Mouse (Mus musculus) liver, embryonic 15.5 days (tissue): ENCODE measurements at regions not wholly inside any gene's neighbourhood (a gene's known extent, or its start where the extent isn't known, plus 50 kb on each side); places are given as distances from the start of the nearest gene placed in this dataset.

Source experiments
- ATAC-seq: fragments of 200-750 bp; cut with Nextera tagmentation; 2 replicates; pipeline ENCODE4 v1.8.0; 2017; ENCODE audit warnings: moderate number of reproducible peaks, mild to moderate bottlenecking, moderate library complexity; ENCODE audit not compliant: insufficient read depth
- H3K27ac ChIP-seq: fragments of 300-500 bp; sonication (generic); replicated peaks from 2 replicates; pipeline ENCODE4 v1.5.1; 2015; ENCODE audit warnings: mild to moderate bottlenecking, inconsistent platforms
- H3K27me3 ChIP-seq: fragments of 300-500 bp; sonication (generic); 2 replicates; pipeline ENCODE4 v1.6.1; 2015; ENCODE audit warnings: mild to moderate bottlenecking, inconsistent platforms
- H3K36me3 ChIP-seq: fragments of 300-500 bp; sonication (generic); replicated peaks from 2 replicates; pipeline ENCODE4 v1.6.1; 2015; ENCODE audit warnings: moderate library complexity, mild to moderate bottlenecking, inconsistent platforms
- H3K4me1 ChIP-seq: fragments of 300-500 bp; sonication (generic); replicated peaks from 2 replicates; pipeline ENCODE4 v1.6.1; 2015; ENCODE audit warnings: inconsistent platforms
- H3K4me2 ChIP-seq: fragments of 300-500 bp; sonication (generic); 2 replicates; pipeline ENCODE4 v1.6.1; 2015; ENCODE audit warnings: moderate library complexity, mild to moderate bottlenecking, inconsistent platforms
- H3K4me3 ChIP-seq: fragments of 300-500 bp; sonication (generic); replicated peaks from 2 replicates; pipeline ENCODE4 v1.5.1; 2015; ENCODE audit warnings: mild to moderate bottlenecking, inconsistent platforms
- H3K9ac ChIP-seq: fragments of 300-500 bp; sonication (generic); 2 replicates; pipeline ENCODE4 v1.6.1; 2015; ENCODE audit warnings: moderate library complexity, mild to moderate bottlenecking, inconsistent platforms
- H3K9me3 ChIP-seq: fragments of 300-500 bp; sonication (generic); replicated peaks from 2 replicates; pipeline ENCODE4 v1.6.1; 2016; ENCODE audit warnings: inconsistent platforms
- whole genome bisulfite sequencing: fragments of 180-500 bp; shearing (Covaris S2); methylation state at CpG from one replicate; pipeline ENCODE4 v1.1.7; 2015; ENCODE audit warnings: mixed read lengths; ENCODE audit not compliant: insufficient replicate concordance; 5-methylcytosine and 5-hydroxymethylcytosine counted together

DNA sequence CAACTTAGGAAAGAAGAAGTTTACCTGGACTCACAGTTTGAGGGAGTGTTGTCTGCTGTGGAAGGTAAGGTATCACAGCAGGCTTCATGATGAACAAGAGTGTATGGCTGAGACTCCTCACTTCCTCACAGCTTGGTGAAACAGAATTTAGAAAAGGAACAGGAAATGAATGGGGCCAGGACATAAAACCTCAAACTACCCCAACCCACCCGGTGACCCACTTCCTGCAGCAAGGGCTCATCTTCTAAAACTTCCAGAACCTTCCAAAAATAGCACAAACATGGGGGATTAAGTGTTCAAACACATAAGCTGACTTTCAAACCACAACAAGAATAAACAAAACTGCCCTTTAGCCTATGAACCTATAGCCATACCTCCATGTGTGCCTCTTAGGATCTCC lies 229.9 kb downstream of the Pik3r1 start:
- 26% methylated on average over 1 of the region's 1 CpGs for WGBS
- Histone ChIP-seq H3K36me3 (no peaks in the 10 kb centered on the region), H3K27ac (no peak overlapping the region), H3K4me1 (peaks cover 40% of the 10 kb centered on the region), H3K4me3 (no peak overlapping the region), H3K9me3 (no peaks in the 10 kb centered on the region), H3K4me2 (no peak overlapping the region), H3K9ac (no peak overlapping the region), H3K27me3 (0 out of 2 replicates have a peak, but pooled peaks cover 9% of the 10 kb centered on the region)
- no peak for ATAC-seq

DNA sequence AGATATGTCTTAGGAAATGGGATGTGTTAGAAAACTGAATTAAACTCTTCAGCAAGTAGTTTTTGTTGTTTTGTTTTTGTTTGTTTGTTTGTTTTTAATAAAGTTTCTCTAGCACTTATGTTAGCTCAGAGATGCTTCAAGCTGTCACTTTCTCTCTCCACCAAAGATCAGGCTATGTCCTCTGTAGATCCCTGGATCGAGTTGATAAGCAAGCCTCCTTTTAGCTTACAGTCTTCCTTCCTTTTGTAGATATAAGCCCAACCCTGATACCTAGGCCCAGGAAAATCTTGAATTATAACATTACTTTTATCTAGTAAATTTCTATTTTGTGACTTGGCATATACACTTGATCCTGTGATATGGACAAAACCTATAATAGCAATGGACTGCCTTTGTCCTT lies 232.0 kb downstream of the Pik3r1 start:
- no peak overlapping the region for H3K9ac ChIP-seq
- no peaks in the 10 kb centered on the region for H3K36me3 ChIP-seq
- no peak overlapping the region for H3K4me3 ChIP-seq
- no peak overlapping the region for H3K27ac ChIP-seq
- no peaks in the 10 kb centered on the region for H3K9me3 ChIP-seq
- H3K4me1 ChIP-seq: peaks cover 30% of the 10 kb centered on the region
- no peak for ATAC-seq
- 0 out of 2 replicates have a peak, but pooled peaks cover 3% of the 10 kb centered on the region for H3K27me3 ChIP-seq
- WGBS: 44% methylated on average over 1 of the region's 1 CpGs
- no peak overlapping the region for H3K4me2 ChIP-seq

DNA sequence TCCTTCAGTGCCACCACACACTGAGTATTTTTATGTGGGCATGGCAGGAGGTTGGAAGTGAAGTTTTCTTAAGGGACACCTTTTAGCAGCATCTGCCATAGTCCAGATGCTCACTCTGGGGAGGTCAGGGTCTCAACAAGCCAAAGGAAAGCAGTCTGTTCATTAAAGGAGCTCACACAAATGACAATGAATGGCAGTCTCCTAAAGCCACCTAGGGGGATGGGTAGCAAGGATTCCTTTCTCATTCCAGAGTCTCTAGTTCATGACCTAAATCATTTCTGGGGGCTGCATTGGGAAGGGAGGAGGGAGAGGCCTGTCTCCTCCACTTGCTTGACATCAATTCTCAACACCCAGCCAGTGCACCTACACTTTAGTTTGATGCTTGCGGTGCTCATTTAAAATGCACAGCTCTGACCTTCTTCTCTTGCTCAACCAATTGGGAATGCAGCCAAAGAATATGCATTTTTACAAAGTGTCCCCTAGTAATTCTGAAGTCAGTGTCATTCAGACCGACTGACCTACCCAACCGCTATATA lies 232.6 kb downstream of the Pik3r1 start:
- no peak overlapping the region for H3K4me3 ChIP-seq
- 83% methylated on average over 3 of the region's 3 CpGs for WGBS
- no peak overlapping the region for H3K4me2 ChIP-seq

DNA sequence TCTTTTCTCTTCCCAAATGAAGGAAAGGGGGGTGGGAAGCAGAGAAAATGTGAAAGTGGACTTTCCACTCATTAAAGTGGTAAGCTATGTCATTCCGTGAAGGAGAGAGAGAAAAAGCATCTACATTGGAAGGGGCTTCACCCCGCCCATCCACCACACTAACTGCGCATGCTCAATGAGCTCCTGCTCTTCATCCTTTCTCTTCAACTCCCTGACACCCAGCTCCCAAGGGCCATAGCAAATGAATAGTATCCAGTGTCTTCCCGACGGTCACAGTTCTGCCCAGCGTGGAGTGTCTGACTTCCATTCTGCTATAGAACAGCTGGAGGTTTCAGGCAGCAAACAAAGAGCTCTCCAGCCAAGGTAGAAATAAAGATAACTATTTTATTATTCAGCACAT lies 233.5 kb downstream of the Pik3r1 start:
- Histone ChIP-seq H3K9me3 (no peaks in the 10 kb centered on the region), H3K9ac (no peak overlapping the region), H3K4me3 (no peak overlapping the region), H3K27me3 (no peaks in the 10 kb centered on the region), H3K27ac (no peak overlapping the region), H3K4me2 (no peak overlapping the region), H3K36me3 (no peaks in the 10 kb centered on the region), H3K4me1 (peaks cover 17% of the 10 kb centered on the region; the same call in 1 of the 2 replicates)
- ATAC-seq: no peak
- 78% methylated on average over 6 of the region's 6 CpGs for WGBS

More for the DNA sequence above, 232.6 kb downstream of the Pik3r1 start:
- H3K9me3 ChIP-seq: no peaks in the 10 kb centered on the region
- no peaks in the 10 kb centered on the region for H3K36me3 ChIP-seq
- no peak overlapping the region for H3K27ac ChIP-seq
- H3K9ac ChIP-seq: no peak overlapping the region
- peaks cover 24% of the 10 kb centered on the region for H3K4me1 ChIP-seq
- 0 out of 2 replicates have a peak, but pooled peaks cover under 1% of the 10 kb centered on the region for H3K27me3 ChIP-seq
- ATAC-seq: no peak

DNA sequence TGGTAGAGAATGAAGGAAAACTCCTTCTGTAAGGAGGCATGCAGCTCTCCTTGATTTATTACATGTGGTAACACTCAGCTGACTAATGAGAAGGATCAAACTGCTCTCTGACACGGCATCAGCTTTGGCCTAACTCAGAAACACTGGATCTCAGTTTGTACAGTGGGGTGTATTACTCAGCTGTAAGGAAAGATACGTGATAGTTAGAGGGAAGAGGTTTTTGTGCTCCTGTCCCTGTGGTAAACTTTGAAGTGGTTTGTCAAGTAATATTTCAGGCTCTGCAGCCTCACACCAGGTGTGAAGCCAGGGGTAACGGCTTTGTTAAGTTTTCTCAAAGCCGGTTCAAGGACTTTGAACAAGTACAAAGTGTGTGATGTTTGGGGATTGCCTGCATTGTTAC lies 235.1 kb downstream of the Pik3r1 start:
- WGBS: 64% methylated on average over 4 of the region's 4 CpGs
- Histone ChIP-seq H3K9ac (no peak overlapping the region), H3K4me2 (no peak overlapping the region), H3K27ac (no peak overlapping the region), H3K4me3 (no peak overlapping the region), H3K9me3 (no peaks in the 10 kb centered on the region), H3K27me3 (no peaks in the 10 kb centered on the region), H3K36me3 (no peaks in the 10 kb centered on the region), H3K4me1 (peaks cover 17% of the 10 kb centered on the region; the same call in 1 of the 2 replicates)
- no peak for ATAC-seq

DNA sequence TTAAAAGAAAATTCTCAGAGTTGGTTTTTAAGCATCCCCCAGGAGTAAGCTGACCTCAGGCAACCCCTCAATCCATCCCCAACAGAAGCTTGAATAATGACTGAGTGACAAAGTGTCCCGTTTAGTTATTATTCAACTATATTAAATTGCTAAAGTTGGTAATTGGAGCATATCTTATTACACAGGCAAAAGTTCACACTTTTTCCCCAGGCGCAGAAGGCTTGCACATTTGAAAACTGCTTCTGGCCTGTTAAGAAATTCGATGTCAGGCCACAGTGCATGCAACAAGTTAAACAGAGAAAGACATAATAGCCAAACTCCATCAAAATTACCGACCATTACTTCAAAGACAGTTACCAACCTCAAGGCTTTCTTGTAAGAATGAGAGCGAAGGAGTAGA lies 240.3 kb downstream of the Pik3r1 start:
- no peak overlapping the region for H3K4me3 ChIP-seq
- H3K27me3 ChIP-seq: no peaks in the 10 kb centered on the region
- no peaks in the 10 kb centered on the region for H3K4me1 ChIP-seq
- no peaks in the 10 kb centered on the region for H3K36me3 ChIP-seq
- no peak overlapping the region for H3K27ac ChIP-seq
- H3K9ac ChIP-seq: no peak overlapping the region
- H3K9me3 ChIP-seq: no peaks in the 10 kb centered on the region
- H3K4me2 ChIP-seq: no peak overlapping the region
- WGBS: 66% methylated on average over 5 of the region's 5 CpGs
- ATAC-seq: no peak

DNA sequence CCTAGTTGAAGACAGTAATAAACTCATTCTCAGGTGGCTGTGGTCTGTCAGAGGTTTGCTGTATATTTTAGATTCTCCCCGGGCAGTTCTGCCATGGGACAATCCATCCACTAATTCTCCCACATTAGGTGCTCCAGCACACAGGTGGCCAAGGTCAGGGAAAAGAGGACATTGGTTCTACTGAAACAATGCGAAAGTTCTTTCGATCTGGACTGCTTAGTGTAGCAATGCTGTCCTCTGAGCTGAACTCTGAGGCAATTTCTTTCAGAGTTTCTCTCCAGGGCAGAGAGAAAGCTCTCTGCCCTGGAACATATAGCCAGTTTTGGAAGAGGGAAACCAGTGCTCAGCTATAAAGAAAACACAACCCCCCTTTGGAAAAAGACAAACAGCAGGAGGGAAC lies 243.2 kb downstream of the Pik3r1 start:
- 81% methylated on average over 3 of the region's 3 CpGs for WGBS
- no peak overlapping the region for H3K27ac ChIP-seq
- H3K9ac ChIP-seq: no peak overlapping the region
- no peaks in the 10 kb centered on the region for H3K9me3 ChIP-seq
- no peaks in the 10 kb centered on the region for H3K36me3 ChIP-seq
- H3K4me3 ChIP-seq: no peak overlapping the region
- H3K27me3 ChIP-seq: no peaks in the 10 kb centered on the region
- no peak overlapping the region for H3K4me2 ChIP-seq
- ATAC-seq: no peak
- H3K4me1 ChIP-seq: no peaks in the 10 kb centered on the region

DNA sequence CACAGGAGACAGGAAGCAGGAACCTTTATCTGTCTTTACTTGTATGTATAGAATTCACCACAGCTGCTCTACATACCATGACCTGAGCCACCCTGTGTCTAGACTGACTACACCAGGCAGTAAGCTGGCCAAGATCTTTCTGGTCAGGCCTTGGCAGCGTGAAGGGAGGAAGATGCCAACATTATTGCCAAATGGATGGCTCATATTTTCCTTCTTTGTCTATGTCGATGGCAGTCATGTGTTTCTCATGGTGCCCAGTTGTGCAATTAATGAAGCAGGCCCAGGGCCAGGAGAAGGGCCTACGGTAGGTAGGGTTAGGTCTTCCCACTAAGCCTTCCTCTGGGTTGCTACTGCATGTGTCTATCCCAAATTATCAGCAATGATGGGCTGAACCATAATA lies 243.8 kb downstream of the Pik3r1 start:
- no peak overlapping the region for H3K9ac ChIP-seq
- no peaks in the 10 kb centered on the region for H3K36me3 ChIP-seq
- no peaks in the 10 kb centered on the region for H3K4me1 ChIP-seq
- H3K27me3 ChIP-seq: no peaks in the 10 kb centered on the region
- H3K27ac ChIP-seq: no peak overlapping the region
- H3K9me3 ChIP-seq: no peaks in the 10 kb centered on the region
- 69% methylated on average over 3 of the region's 3 CpGs for WGBS
- no peak overlapping the region for H3K4me2 ChIP-seq
- ATAC-seq: no peak
- no peak overlapping the region for H3K4me3 ChIP-seq

DNA sequence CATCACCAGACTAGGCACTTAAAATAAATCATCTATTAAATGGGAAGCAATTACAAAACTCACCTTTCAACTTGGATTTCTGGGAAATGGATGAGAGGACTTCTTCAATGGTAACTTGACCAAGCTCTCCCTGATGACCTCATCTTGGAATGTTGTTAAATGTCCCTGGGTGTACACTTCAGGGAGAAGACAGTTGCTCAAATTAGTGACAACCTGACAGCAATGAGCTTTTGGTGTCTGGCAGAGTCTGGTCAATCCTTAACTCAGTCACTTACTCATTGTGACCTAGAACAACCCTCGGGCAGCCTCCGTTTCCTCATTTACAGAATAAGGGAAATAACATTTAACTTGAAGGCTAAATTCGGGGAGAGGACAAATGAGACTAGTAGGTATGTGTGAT lies 244.5 kb downstream of the Pik3r1 start:
- Histone ChIP-seq H3K4me2 (no peak overlapping the region), H3K27me3 (no peaks in the 10 kb centered on the region), H3K4me1 (no peaks in the 10 kb centered on the region), H3K4me3 (no peak overlapping the region), H3K36me3 (no peaks in the 10 kb centered on the region), H3K27ac (no peak overlapping the region), H3K9me3 (no peaks in the 10 kb centered on the region), H3K9ac (no peak overlapping the region)
- 43% methylated on average over 3 of the region's 3 CpGs for WGBS
- ATAC-seq: no peak

DNA sequence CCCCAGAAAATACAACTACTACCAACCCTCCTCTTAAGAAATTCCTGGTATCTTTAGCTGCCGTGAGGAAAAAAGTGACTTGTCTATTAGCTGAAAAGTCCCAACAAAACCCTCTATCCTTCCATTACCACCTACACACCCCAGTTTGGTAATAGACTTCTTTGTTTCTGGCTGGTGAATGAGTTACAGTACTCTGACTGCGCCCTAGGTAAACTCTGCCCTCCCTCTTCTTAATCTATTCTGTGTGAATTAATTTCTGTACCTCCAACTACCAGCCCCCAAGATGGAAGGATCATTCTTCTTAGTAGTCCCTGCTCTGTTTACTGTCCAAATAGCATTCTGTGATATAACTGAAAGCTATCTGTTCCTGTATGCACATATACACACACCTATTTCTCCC lies 245.4 kb downstream of the Pik3r1 start:
- Histone ChIP-seq H3K4me3 (no peak overlapping the region), H3K9ac (no peak overlapping the region), H3K36me3 (no peaks in the 10 kb centered on the region), H3K27me3 (no peaks in the 10 kb centered on the region), H3K4me2 (no peak overlapping the region), H3K9me3 (no peaks in the 10 kb centered on the region), H3K27ac (no peak overlapping the region), H3K4me1 (no peaks in the 10 kb centered on the region)
- WGBS: 81% methylated on average over 2 of the region's 2 CpGs
- ATAC-seq: no peak

DNA sequence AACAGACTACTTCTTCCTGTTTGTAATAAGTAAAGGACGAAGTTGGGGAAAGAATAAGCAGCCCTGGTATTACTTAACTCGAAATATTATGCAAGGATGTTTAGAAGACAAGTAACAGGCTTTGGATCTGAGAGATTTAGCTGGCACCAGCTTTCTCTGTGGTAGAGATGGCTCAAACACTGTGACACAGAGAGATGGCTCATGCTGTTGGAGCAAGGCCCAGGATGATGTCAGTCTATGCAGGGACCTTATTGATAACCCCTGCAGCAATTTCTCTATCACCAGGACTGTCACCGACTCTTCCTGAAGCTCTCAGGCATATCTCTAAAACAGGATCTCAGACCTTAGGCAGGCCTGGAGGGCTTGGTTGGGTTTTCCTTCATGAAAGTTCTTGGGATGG lies 254.7 kb downstream of the Pik3r1 start:
- Histone ChIP-seq H3K4me1 (peaks cover 16% of the 10 kb centered on the region), H3K27ac (no peak overlapping the region), H3K4me2 (no peak overlapping the region), H3K36me3 (no peaks in the 10 kb centered on the region), H3K9me3 (no peaks in the 10 kb centered on the region), H3K9ac (no peak overlapping the region), H3K4me3 (no peak overlapping the region), H3K27me3 (peaks cover 13% of the 10 kb centered on the region)
- no peak for ATAC-seq
- WGBS: 44% methylated on average over 3 of the region's 3 CpGs

DNA sequence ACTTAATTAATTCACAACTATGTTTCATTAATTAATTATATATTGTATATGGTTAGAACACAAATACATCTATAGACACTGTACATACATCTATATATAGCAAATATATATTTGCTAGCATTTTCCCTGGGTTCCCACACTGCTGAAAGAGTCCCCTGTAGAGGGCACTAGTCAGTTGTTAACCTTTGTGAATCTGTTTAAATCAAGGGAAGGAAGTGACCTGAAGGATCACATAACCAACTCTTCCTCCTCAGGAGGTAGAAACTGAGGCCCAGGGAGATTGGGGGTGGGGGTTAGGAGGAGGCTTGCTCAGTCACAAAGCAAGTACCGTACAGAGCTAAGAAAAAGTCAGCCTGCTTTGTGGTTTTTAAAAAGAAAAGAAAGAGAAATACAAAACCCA lies 258.1 kb downstream of the Pik3r1 start:
- ATAC-seq: peak; percentile 65
- no peak overlapping the region for H3K9ac ChIP-seq
- peaks cover 16% of the 10 kb centered on the region for H3K4me1 ChIP-seq
- peaks cover 41% of the 10 kb centered on the region for H3K27me3 ChIP-seq
- H3K4me3 ChIP-seq: no peak overlapping the region
- no peak overlapping the region for H3K4me2 ChIP-seq
- no peaks in the 10 kb centered on the region for H3K36me3 ChIP-seq
- H3K27ac ChIP-seq: no peak overlapping the region
- H3K9me3 ChIP-seq: no peaks in the 10 kb centered on the region
- WGBS: 20% methylated on average over 1 of the region's 1 CpGs
